Mouse (Mus musculus): ENCODE measurements around the gene Rin3.

The Rin3 gene

GRCm38 (mm10) chr12:102280867-102281503 lies 1.9 kb upstream of the Rin3 start:
- in situ Hi-C loops (cut with MseI, MboI), result no loop called here

GRCm38 (mm10) chr12:102282126-102282525 lies 722 bp upstream of the Rin3 start:
- in situ Hi-C loops (cut with MseI, MboI), result no loop called here

DNA sequence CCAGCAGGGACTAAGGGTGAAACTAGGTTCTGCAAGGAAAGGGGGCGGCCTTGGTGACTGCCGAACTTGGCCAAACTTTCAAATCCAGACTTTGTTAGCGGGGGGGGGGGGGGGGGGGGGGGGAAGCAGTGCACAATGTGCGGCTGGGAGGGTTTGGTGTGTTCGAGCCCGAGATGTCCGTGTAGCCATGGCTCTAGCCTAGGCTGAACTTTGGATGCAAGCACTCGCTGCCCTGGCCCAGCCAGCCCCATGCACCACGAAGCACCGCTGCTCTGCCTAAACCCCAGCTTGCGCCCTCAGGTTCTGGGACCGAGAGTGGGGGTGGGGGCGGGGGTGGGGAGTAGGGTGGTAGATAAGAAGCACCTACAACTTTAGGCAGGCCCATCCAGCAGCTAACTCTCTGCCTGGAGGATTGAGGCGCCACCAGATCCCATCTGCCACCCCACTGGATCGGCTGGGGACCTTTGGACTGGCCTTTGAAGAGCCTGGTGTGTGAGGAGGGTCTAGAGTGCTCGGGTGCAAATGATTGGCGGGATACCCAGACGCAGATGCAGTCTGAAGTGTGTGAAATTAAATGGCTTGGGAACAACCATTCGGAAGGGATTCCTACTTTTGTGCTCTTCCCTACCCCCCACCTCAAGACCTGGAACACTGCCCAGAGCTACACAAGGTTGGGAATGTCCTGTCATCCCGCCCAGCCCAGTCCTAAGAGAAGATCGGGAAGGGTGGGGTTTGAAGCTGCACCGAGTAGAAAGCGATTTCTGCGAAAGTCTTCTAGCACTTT lies 827 bp downstream of the Rin3 start:
- in situ Hi-C loops (cut with MseI, MboI), result no loop called here

DNA sequence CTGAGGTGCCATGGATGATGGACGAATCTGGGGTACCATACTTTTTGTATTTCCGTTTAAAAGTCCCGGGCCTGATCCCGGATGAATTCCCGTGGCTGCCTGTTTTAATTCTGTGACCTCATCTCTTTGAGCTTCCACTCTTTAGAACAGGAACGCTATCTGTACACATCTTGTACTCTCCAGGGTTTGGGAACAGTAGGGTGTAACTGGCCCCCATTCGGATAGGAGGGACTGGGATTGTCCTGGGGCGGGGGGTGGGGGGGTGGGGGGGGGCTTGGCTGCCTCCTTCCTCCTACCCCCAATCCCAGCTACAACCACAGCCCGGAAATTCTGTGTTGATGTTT lies 1.4 kb downstream of the Rin3 start:
- in situ Hi-C loops (cut with MseI, MboI), result no loop called here

DNA sequence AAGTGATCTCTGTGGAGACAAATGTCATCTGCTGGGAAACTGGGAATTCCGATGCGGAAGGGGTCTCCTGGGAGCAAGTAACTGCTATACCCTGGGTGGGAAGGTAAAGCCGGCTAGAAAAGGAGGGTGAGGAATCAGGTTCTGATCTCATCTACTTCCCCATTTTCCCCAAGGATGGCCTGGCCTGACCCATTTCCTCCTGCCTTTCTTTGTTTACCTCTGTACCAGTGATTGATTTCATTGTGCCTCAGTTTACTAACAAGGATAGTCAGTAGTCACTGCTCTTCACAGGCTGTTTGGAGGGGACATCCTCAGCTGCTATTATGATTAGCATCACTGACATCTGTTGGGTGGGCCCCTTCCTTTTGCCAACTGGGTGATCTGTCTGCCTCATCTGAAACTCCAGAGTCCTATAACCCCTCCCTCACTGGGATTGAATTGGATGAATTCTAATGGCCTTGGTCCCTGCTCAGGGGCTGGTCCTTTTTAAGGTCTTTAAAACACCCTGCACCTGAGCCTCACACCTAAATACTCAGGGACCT lies 1.8 kb downstream of the Rin3 start:
- in situ Hi-C loops (cut with MseI, MboI), result no loop called here

GRCm38 (mm10) chr12:102285318-102285717 lies 2.5 kb downstream of the Rin3 start:
- in situ Hi-C loops (cut with MseI, MboI), result no loop called here

DNA sequence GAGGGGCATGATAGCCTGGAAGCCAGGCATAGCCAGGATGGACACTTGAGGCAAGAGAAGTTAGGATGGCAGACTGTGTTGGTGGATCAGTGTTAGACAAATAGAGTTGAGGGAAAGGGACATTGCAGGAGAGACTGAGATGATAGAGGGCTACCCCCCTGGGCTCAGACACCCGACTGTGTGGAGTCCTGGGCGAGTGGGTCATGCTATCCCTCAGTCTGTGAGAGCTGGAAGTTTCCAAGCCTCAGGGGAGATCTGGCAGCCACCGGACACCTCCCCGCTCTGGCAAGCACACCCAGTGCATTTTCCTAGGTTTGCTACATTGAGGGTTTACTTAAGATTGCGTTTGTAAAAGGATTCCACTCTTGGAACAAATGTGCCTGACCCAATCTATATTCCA lies 2.9 kb downstream of the Rin3 start:
- in situ Hi-C loops (cut with MseI, MboI), result no loop called here

DNA sequence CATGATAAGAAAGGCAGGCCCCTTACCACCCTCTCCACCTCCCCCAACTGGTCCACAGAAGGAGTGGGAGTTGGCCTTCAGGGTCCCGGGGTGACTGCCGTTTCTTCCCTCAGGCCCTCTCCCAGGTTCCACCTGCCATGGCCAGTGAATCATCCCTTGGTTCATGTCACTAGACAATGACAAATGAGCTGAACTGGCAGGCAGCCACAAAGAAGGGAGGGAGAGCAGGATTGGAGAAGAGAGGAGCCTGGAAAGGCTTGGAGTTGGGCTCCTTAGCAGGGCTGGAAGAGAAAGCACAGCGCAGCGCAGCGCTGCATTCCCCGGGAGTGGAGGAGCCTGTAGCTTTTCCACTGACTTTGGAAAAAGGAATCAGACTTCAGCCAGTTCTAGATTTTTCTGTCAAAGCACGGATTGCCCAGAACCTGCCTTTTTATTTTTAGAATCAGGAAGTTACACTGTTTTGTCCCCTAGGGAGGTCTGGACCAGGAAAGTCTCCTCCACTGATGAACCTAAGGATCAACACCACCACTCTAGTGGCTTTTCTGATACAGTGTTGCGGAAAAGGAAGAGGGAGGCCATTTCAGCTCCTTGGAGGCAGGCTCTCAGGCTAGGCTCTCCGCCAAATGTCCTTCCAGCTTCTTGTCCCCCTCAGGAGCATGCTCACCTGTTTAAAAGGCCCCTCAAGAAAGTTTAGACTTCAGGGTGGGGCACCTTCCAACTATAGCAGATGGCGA lies 4.0 kb downstream of the Rin3 start:
- in situ Hi-C loops (cut with MseI, MboI), result no loop called here

GRCm38 (mm10) chr12:102287904-102288602 lies 5.2 kb downstream of the Rin3 start:
- in situ Hi-C loops (cut with MseI, MboI), result no loop called here

DNA sequence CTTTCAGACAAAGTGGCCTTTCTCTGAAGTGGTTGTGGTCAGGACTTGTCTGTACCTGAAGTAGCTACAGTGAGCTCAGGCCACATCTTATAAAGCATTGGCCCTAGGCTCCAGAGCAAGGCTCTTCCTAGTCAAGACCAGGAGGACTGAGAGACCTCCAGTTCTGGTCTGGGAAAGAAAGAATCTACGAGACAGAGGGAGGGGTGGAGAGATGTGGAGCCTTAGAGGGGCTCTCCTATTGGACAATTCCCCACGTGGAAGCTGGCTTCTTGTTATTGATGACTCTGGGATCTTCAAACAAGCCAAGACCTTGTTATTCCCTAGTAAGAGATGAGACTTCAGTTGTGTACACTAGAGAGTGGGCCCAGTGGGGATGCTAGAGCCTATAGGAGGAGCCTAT lies 6.0 kb downstream of the Rin3 start:
- in situ Hi-C loops (cut with MseI, MboI), result no loop called here

- in situ Hi-C loops (cut with MseI, MboI), result no loop called here
These were observed 6.7 kb downstream of the Rin3 start for GRCm38 (mm10) chr12:102289568-102289967.

- in situ Hi-C loops (cut with MseI, MboI), result no loop called here
These were observed 7.8 kb downstream of the Rin3 start for GRCm38 (mm10) chr12:102290662-102291061.

- in situ Hi-C loops (cut with MseI, MboI), result no loop called here
These were observed 8.8 kb downstream of the Rin3 start for GRCm38 (mm10) chr12:102291686-102292085.

DNA sequence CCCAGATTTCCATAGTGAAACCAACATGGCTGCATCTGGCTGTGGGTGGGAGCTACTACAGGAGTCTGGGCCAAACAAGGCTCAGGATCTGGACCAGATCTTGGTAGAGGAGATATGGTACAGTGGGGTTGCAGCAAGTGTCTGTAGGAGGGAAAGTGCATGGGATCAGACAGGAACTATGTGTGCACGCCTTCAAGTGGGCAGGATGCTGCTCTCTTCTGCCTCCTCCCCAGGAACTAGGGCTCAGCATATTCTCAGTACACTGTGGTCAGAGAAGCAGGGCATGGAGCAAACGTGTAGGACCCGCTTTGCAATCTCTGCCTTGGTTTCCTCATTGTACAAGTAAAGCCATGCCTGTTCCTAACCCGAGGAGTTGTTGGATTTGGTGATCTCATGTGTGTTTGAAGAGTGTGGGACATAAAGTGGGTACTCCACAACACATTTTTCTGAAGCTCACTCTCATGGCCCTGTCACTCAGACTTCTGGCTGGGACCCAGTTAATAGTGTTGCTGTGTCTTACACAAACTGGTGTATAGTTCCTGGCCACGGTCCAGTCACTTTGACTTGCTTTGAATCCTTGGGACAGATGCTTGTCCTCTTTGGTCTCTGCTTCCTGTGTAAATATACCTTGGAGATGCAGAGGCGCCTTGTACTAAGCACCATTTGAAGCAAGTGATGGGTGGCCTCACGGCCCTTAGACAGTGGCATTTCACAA lies 9.8 kb downstream of the Rin3 start:
- in situ Hi-C loops (cut with MseI, MboI), result no loop called here

GRCm38 (mm10) chr12:102294634-102295033 lies 11.8 kb downstream of the Rin3 start:
- in situ Hi-C loops (cut with MseI, MboI), result no loop called here

DNA sequence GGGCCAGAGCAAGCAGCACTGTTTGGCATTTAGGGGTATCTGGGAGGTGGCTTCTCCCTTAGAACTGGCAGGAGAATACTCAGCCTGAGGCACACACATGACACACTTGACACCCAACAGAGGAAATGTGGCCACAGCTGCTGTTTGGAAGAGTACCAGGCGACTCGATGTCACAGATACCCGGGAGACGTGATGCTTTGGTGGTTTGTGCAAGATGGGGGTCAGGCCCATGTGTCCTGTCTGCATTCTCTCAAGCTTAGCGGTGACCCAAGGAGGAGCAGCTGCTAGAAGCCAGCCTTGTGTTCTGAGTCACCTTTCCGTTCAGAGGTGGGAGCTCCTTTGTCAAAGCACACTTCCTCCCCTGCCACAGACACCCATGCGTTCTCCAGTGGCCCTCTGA lies 12.4 kb downstream of the Rin3 start:
- in situ Hi-C loops (cut with MseI, MboI), result no loop called here

DNA sequence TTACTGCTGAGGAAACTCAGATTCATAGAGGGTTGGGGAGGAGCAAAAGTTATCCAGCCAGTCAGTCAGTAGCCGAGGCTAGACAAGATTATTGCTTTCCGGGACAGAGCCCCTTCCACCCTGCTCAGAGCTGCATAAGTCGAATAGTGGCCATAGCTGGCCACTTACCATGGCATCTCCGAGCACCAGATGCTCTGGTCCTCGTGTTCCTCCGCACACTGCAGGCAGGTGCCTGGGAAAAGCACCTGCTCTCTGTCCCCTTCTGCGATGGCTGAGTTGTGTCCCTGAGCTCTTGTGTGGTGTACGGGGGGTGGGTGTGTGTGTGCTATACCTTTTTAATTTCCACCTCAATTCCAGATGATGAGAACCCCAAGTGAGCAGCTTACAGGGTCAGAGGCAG lies 12.8 kb downstream of the Rin3 start:
- in situ Hi-C loops (cut with MseI, MboI), result no loop called here

GRCm38 (mm10) chr12:102296361-102296760 lies 13.5 kb downstream of the Rin3 start:
- in situ Hi-C loops (cut with MseI, MboI), result no loop called here

DNA sequence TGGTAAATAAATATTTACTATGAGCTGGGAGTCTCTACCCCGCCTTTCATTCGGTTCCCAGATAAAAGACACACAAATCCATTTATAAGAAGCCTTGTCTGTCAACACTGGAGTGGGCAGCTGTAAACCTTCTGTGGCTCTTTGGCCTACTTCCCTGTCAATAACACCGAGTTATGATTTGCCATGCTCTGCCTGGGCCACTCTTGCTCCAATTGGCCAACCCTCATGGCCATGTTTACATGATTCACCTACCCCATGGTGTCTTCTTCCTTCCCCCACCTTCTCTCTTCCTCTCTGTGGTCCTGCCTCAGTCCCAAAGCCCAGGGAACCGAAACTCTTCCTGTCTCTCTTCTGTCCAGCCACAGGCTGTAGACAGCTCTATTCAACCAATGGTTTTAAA lies 14.1 kb downstream of the Rin3 start:
- in situ Hi-C loops (cut with MseI, MboI), result no loop called here

DNA sequence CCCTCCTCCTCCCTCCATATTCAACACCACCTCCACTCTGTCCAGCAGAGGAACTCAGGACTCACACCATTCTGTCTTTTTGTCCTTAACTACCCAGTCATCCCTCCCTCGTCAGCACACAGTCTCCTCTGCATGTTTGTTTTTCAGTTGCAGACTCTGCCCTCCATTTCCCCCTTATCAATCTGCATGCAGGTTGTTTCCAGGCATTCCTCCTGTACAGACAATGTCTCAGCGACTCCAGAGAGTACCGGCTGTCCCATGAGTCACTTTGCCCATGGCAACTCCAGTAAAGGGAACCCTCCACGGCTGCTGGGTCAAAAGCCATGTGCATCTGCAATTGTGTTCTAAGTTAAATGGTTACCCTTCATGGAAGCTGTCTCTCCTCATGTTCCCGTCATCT lies 16.4 kb downstream of the Rin3 start:
- in situ Hi-C loops (cut with MseI, MboI), result no loop called here

DNA sequence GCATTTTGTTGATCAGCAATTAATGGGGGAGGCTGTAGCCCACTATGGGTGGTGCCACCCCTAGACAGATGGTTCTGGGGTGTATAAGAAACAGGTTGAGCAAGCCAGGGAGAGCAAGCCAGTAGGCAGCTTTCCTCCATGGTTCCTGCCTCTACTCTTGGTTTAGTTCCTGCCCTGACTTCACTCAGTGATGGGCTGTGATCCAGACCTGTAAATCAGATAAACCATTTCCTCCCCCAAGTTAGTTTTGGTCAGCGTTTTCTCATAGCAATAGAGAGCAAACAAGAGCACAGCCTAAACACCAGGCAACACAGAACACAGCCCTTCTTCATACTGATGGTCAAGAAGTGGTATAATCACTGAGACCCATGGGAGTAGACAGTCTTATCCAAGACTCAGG lies 18.7 kb downstream of the Rin3 start:
- in situ Hi-C loops (cut with MseI, MboI), result no loop called here

All from mouse trophoblast stem cell (cell line).